Mouse (Mus musculus) retina, postnatal 7 days (tissue): ENCODE measurements at regions not wholly inside any gene's neighbourhood (a gene's known extent, or its start where the extent isn't known, plus 50 kb on each side); places are given as distances from the start of the nearest gene placed in this dataset.
"Not testable (repeated sequence)": the region's sequence is repeated elsewhere in the genome, so short reads cannot be mapped to it uniquely, and the experiment has no call there.

Experiments used
- DNase-seq: peaks from one replicate; pipeline ENCODE4 v3.0.0-alpha.2; 2012; ENCODE audit warnings: low read depth, low spot score

DNA sequence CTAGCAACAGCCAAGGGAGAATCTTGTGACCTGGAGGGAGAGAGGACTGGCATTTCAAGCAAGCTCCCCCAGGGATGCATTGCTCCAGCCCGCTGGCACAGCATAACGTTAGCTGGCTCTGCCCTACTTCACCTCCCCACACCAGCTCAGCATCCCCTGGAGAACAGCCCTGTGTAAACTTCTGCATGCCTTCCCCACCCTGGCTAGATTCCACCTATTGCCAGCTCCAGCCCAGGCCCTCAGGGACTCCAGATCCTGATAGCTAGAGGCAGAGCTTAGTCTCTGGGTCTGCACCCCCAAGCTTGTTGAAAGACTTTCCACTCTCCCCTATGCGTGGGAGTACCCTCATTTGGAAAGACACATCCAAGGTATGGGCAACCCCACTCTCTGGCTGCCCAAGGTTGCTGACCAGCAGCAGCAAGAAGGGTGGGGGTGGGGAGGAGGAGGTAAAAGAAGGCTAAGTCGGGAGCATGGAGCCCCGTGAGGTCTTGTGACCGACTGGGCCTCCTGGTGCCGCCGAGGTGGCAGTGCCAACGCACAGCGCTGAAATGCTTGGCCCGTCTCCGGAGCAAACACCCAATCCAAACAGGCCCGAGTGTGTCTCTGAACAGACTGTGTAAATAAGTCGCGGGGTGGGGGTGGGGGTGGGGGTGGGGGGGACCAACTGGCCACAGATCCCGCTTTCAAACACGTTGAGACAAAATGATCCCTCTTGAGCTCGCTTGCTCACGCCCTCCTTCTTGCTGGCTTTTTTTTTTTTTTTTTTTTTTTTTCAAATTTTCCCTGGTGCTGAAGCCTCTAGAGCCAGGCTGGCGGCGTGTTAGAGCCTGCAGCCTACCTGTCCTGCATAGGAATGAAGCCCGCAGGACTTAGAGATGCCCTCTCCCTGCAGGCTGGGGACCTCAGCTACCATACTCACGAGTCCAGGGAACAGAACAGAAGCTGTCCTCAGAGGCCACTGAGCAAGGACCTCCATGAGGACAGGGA is 350.3 kb downstream of the Sox9 start:
- no peak for DNase-seq

GRCm38 (mm10) chr11:113133407-113133806 is 351.4 kb downstream of the Sox9 start:
- no peak for DNase-seq

GRCm38 (mm10) chr11:113135261-113135660 is 353.2 kb downstream of the Sox9 start:
- DNase-seq, result no peak

- DNase-seq, result no peak
Observed at GRCm38 (mm10) chr11:113138462-113138861, 356.4 kb downstream of the Sox9 start.

DNA sequence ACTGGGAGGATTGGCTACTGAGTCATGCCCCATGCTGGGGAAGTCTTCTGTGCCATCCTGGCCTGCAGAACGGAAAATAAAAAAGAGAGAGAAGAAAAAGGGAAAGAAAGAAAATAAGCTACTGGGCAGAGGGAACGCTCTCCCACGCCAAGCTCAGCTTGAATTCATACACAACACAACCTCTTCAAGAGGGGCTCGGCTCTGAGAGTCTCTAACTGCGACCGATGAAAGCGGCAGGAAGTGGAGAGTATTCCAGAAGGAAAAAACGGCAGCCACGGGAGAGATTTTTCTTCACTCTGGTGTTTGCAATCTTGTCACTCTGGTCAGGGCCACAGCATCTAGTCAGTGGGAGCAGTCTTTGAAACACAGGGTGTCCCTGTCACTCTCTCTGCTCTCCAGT is 358.6 kb downstream of the Sox9 start:
- no peak for DNase-seq

DNA sequence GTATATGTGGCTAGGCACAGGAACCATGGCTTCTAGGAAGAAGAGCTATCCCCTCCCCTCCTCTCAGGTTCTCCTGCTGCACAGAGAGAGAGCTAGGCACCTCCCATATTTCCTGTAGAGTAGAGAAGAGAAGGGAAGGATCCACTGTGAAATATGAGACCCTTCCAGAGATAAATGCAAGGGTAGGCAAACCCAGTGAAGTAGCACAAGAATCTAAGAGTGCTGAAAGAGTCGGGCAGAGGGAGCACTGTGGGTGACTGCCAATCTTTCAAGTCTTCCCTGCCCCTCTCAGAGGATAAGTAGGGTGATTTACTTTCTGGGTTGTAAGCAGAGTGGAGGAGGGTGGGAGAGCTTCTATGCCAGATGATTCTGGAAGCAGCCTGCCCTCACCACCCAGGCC is 360.8 kb downstream of the Sox9 start:
- DNase-seq, result no peak

DNA sequence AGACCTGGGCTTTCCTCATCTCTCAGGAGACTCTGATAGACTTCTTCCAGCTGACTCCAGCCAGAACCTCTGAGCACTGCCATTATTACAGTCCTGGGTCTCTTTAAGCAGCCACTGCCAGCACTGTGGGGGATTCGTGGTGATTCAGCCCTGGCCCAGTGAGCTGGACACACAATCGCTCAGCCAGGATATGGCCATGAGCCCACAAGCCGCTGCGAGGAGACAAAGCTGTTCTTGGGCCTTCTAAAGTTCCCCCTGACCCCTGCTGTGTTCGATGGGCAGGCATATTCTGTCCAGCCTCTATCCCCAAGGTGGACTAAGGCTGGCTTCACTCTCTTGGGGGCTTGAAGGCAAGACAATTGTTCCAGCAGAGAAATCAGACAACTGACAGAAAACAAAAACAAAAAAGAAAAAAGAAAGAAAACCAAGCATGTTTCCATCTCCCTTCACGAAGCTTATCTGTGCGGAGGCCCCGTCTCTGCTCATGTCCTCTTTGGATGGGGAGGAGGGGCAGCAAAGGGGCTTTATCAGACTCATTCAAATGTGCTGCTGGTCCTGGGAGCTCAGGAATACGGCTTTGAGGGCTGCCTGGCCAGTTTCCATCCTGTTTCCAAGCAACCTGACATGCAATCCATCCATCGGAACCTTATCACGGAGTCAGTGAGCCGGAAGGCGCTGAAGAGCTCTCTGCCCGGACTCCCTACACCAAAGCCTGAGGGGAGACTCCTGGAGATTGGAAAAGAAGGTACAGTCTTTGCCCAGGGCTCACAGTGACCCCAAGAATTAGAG is 362.0 kb downstream of the Sox9 start:
- DNase-seq, result peak; percentile 16

GRCm38 (mm10) chr11:113145721-113146120 is 363.7 kb downstream of the Sox9 start:
- no peak for DNase-seq

DNA sequence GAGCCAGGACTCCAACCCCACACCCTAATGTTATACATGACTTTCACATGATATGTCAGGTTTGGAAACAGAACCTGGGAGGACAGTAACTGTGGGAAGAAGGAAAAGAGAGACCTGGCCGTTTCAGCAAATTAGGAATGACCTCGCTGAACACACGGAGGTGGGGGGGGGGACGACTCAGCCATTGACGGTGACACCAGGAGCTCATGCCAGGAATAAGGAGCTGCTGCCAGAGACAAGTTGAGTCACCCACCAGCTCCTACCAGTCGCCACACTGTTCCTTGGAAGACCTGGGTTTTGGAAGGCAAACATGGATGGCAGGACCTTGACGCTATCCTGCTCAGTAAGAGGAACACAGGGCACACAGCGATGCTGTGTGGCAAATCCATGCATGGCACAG is 364.7 kb downstream of the Sox9 start:
- DNase-seq, result no peak

DNA sequence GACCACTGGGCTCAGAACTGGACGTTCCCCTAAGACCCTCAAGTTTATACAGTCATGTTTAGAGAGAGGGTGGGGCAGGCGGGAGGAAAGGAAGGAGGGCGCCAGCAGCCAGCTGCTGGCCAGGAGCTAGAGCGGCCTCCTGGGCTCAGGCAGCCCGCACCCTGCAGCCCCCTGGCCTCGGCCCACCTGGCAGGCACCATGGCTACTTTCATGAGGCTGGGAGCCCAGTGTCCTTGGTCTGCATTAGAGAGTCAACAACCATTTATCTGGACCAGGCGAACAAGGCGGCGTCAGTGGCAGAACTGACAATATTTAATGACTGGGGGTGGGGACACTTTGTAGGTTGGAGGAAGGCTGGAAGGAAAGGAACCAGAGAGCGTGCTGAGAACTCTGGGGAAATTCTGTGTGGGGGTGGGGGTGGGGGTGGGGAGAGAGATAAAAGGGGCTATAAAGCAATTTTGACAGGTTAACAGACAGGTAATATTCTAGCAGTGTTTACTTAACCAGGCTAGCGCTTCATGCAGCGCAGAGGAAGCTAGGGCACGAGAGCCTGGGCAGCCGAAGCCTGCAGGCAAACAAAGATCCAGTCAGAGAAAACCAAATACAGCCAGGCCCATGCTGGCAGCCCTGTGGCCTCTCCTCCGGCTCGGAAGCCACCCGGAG is 365.6 kb downstream of the Sox9 start:
- no peak for DNase-seq

DNA sequence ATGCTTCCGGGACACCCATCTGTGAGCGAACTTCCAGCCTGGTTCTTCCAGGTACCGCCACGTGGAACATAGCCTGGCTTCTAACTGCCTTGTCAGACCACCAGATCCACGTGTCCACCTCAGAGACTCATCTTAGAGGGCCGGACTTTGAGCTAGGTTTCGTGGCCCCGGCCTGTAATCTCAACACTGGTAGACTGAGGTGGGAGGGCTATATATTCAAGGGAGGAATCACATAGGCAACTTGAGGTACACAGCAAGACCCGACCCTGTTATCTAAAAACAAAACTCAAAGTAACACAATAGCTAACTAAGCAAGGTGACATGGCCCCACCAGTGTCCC is 366.1 kb downstream of the Sox9 start:
- no peak for DNase-seq

DNA sequence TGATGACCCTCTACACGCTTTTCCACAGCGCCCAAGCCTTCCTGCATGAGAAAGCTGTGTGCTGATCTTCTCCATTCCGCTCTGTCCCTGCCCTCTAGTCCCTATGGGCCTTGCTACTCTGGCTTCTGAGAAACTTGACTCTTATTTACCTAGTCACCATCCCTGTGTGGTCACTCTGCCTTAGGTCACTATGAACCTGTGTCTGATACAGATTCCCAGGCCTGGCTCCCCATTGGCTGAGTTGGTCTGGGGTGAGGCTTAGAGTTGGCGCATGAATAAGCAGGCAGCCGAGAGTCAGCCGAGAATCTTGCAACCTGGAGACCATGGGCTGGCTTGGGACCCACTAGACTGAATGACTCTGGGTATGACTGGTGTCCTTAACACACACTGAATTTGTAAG is 373.5 kb downstream of the Sox9 start:
- no peak for DNase-seq

DNA sequence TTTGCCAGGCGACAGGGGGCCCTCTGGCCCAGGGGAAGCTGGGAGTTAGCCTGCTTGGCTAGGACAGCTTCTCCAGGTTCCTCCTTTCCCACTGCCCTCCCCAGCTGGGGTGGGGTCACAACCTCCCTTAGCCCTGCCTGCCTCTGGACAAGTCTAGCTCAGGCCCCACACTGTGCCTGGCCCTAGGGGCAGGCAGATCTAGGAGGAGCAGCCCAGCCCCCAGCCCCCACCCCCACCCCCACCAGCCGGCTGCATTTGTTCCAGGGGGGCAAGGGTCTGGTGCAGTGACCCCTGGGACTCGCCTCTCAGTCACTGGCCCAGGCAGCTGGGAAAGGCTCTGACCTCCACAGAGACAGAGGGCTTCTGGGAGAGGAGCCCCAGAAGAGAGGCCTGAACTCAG is 381.9 kb downstream of the Sox9 start:
- no peak for DNase-seq

DNA sequence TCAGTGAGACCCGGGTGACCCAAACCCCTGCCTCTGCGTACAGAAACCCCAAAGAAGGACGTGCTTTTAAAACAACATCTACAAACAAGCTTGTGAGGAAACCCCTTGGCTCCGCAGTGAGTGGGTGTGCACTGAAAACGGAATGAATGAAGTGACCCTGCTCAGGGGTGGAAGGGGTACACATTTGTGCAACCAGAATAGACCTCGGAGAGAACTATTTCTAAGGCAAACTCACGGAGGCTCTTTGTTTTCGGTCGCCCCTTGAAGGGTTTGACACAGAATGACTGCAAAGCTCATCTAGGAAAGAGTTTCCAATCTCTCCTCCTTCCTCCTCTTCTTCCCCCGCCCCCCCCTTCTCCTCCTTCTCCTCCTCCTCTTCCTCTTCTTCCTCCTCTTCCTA is 382.5 kb downstream of the Sox9 start:
- DNase-seq, result no peak

GRCm38 (mm10) chr11:113165069-113165795 is 383.2 kb downstream of the Sox9 start:
- DNase-seq, result peak; percentile 80

DNA sequence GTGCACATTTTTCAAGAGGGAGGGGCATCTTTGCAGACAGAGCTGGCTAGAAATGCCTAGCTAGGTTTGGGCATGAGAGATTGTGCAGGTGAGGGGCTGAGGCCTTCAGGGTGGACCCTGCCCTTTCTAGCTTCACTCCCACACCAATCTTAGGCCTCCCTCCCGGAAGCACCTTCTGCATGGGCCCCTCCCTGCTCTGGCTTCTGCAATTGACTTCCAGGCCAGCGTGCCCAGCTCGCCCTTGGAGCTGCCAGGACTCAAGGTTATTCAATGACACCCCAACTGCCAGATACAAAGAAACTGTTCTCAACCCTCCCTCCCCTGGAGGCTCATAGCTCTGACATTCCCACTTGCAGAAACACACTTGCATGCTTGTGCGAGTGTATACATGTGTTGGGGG is 384.5 kb downstream of the Sox9 start:
- DNase-seq, result no peak

- DNase-seq, result peak; percentile 79
Observed at GRCm38 (mm10) chr11:113172497-113173140, 390.6 kb downstream of the Sox9 start.

DNA sequence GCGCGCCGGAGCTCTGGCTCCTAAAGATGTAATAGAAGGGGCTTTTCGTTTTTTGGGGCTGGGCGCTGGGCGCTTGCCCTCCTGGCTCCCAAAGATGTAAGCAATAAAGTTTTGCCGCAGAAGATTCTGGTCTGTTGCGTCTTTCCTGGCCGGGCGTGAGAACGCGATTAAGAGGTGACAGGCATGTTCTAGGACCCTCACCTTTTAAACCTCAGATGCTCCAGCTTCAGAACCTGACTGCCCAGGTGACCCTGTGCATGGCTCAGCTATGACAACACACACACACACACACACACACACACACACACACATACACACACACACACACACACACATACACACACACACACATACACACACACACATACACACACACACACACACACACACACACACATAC is 391.3 kb downstream of the Sox9 start:
- DNase-seq, result not testable (repeated sequence)

DNA sequence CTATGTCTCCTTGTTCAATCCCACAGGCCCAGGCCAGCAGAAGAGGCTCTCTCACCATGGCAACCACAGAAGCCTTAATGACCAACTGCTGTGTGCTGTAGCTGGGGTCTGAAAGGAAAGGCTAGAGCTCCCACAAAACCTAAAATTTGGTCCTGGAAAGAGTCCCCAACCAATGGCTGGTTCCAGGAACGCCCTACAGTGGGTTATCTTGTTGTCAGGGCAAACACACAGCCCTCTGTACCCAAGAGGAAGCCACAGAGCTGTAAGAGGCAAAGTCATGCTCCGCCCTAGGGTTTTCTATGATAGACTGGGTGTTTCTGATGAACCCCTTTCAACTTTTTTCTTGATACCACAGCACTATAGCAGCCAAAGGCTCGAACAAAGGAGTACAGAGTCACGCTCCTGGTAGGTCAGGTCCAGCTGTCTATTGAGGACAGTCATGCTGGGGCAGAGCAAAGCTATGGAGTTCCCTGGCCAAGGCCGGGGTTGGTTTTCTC is 392.0 kb downstream of the Sox9 start:
- DNase-seq, result no peak

DNA sequence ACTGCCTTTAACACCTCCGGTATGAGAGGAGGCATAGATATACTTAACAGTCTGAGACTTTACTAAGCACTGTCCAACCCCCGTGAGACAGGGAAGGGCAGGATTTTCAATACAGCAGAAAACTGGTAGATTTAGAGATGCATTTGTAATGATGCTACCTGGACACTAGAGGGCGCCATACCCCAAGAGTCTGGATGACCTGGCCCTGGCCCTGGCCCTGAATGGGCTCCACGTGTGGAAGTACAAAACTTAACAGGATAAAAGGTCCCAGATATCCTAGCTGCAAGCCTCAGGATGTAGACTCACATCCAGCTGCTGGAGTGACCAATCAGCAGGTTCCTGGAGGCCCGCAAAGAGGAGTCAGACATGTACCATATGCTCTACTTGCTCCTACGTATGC is 393.3 kb downstream of the Sox9 start:
- no peak for DNase-seq

GRCm38 (mm10) chr11:113176183-113176582 is 394.2 kb downstream of the Sox9 start:
- DNase-seq, result no peak
